ENCODE assay signal across 13 mouse cellular contexts in genomic region chr6:128992337-128992736, GRCm38 (mm10). TPM values are rescaled to one million over a fixed set of nuclear protein-coding genes. Genes with fewer than 3 reads are reported as not detected.
DNase-seq lines count a peak whose midpoint lies in the region; ATAC-seq and TF ChIP-seq lines count a peak whose summit lies in the region.
"Had no signal": no experiment of that assay in that cellular context is flagged by ENCODE, and none has a peak within 500 bp of the region (broad histone marks: within the 10 kb centered on the region; RNA-seq: fewer than 3 reads in every experiment).

No protein-coding gene starts in this region.

- 3% methylated on average over 2 of the region's 2 CpGs for WGBS in forebrain, embryonic 11.5 days
- 2% methylated on average over 2 of the region's 2 CpGs for WGBS in forebrain, embryonic 16.5 days
- WGBS in thymus, adult 2 months: 74% methylated on average over 2 of the region's 2 CpGs

- H3K9me3 ChIP-seq in forebrain, embryonic 11.5 days (ENCODE audit: control insufficient read depth, low read length): no peaks in the 10 kb centered on the region
- no peaks in the 10 kb centered on the region for H3K9me3 ChIP-seq in forebrain, embryonic 16.5 days (ENCODE audit: control insufficient read depth, low read length)

- no peaks in the 10 kb centered on the region for H3K36me3 ChIP-seq in forebrain, embryonic 11.5 days (ENCODE audit: control insufficient read depth, insufficient read depth, low read length)
- no peaks in the 10 kb centered on the region for H3K36me3 ChIP-seq in forebrain, embryonic 16.5 days (ENCODE audit: control insufficient read depth, insufficient read depth)
- no peaks in the 10 kb centered on the region for H3K36me3 ChIP-seq in thymus, adult 2 months (ENCODE audit: control insufficient read depth, insufficient read depth, low read length)

- H3K4me1 ChIP-seq in forebrain, embryonic 11.5 days (replicated peaks; ENCODE audit: control insufficient read depth, insufficient read depth, low read length): no peaks in the 10 kb centered on the region; the same call in 1 of the 2 replicates
- peaks cover 6% of the 10 kb centered on the region for H3K4me1 ChIP-seq in forebrain, embryonic 16.5 days (replicated peaks; ENCODE audit: control insufficient read depth, insufficient read depth, low read length)
- H3K4me1 ChIP-seq in thymus, adult 2 months (replicated peaks; ENCODE audit: control insufficient read depth, insufficient read depth, low read length): peaks cover 5% of the 10 kb centered on the region; the same call in 1 of the 2 replicates

- H3K9ac ChIP-seq in forebrain, embryonic 11.5 days (ENCODE audit: low read length): no peak overlapping the region
- no peak overlapping the region for H3K9ac ChIP-seq in forebrain, embryonic 16.5 days (replicated peaks; ENCODE audit: low read depth, low read length)

- peak; percentile 63 for ATAC-seq in forebrain, embryonic 11.5 days (replicated peaks; ENCODE audit: low FRiP score)
- ATAC-seq in forebrain, embryonic 16.5 days: no peak
- 0 out of 2 replicates have a peak, but pooled peaks have one; percentile 4 for ATAC-seq in megakaryocyte, adult 5-6 weeks (ENCODE audit: poor library complexity, severe bottlenecking)
- ATAC-seq: Patski had no signal

- H3K27me3 ChIP-seq in forebrain, embryonic 11.5 days (ENCODE audit: control insufficient read depth, insufficient read depth, low read length): peaks cover 3% of the 10 kb centered on the region; the same call in 1 of the 2 replicates
- peaks cover 5% of the 10 kb centered on the region; the same call in 1 of the 2 replicates for H3K27me3 ChIP-seq in forebrain, embryonic 16.5 days (replicated peaks; ENCODE audit: control insufficient read depth, insufficient read depth, low read length)
- no peaks in the 10 kb centered on the region for H3K27me3 ChIP-seq in thymus, adult 2 months (ENCODE audit: control insufficient read depth, insufficient read depth, low read length)
- H3K27me3 ChIP-seq: Patski had no signal

- no peak for DNase-seq in forebrain, embryonic 11.5 days (ENCODE audit: low spot score)
- no peak for DNase-seq in thymus, adult 2 months
- DNase-seq in thymus, postnatal 14 days: no peak
- no peak for DNase-seq in ovary, postnatal 10 days (ENCODE audit: low spot score)
- no peak for DNase-seq in right cerebral cortex, postnatal 25 days
- no peak for DNase-seq in gastrocnemius, postnatal 10 days
- DNase-seq: heart, adult 2 months; kidney, adult 9 months had no signal

- peak overlapping the region; percentile 11; the same call in 1 of the 2 replicates for H3K4me2 ChIP-seq in forebrain, embryonic 11.5 days (ENCODE audit: low read depth, low read length, severe bottlenecking)
- H3K4me2 ChIP-seq in forebrain, embryonic 16.5 days (ENCODE audit: low read length): no peak overlapping the region

- no peak for TF ChIP-seq CTCF in thymus, adult 2 months (IDR thresholded peaks at IDR 0.05; ENCODE audit: borderline replicate concordance, control insufficient read depth, extremely low read depth, insufficient read depth, low read length, poor library complexity)

- no peak overlapping the region for H3K27ac ChIP-seq in forebrain, embryonic 11.5 days (ENCODE audit: low read depth, low read length)
- no peak overlapping the region for H3K27ac ChIP-seq in forebrain, embryonic 16.5 days (ENCODE audit: low read length)
- H3K27ac ChIP-seq in thymus, adult 2 months (ENCODE audit: control insufficient read depth, insufficient read depth, low read length): peak overlapping the region; percentile 66; the same call in 1 of the 2 replicates

- no peak for TF ChIP-seq POLR2A in thymus, adult 2 months (IDR thresholded peaks at IDR 0.05; ENCODE audit: control insufficient read depth, extremely low read depth, insufficient read depth, low read length, poor library complexity)

- H3K4me3 ChIP-seq in forebrain, embryonic 11.5 days (ENCODE audit: low read depth, low read length): no peak overlapping the region
- no peak overlapping the region for H3K4me3 ChIP-seq in forebrain, embryonic 16.5 days (replicated peaks; ENCODE audit: low read length)
- no peak overlapping the region for H3K4me3 ChIP-seq in thymus, adult 2 months (ENCODE audit: control insufficient read depth, insufficient read depth, low read length)
- H3K4me3 ChIP-seq: heart, adult 2 months had no signal

RNA-seq across cellular contexts. Expression of gene Klrb1f, which starts 53.4 kb away (rescaled TPM):
- polyA plus RNA-seq in forebrain, embryonic 11.5 days (2014; fragmentation: Nextera tagmentation; extraction: Ambion mirVana): 0.23 TPM in 1 of 2 replicates, not detected in the other
- 0.26 and 0.29 TPM in 2 replicates for polyA plus RNA-seq in forebrain, embryonic 16.5 days (2015; fragmentation: Nextera tagmentation; extraction: Ambion mirVana)
- 0.64 and 1.0 TPM in 2 replicates for polyA plus RNA-seq in thymus, adult 2 months (2012; rRNA removed)
- total RNA-seq in megakaryocyte, adult 5-6 weeks (2015): 104 and 108 TPM in 2 replicates
- 132 and 137 TPM in 2 replicates for total RNA-seq in megakaryocyte, adult 5-6 weeks (2017)
- not detected for total RNA-seq in gastrocnemius, postnatal 10 days (2021)
- total RNA-seq: heart, adult 2 months; left cerebral cortex, postnatal 36 days had no signal
- polyA plus RNA-seq: cortical plate, adult 2 months; Patski had no signal

RNA-seq across cellular contexts. Expression of gene Clec2g, which starts 58.2 kb away (rescaled TPM):
- not detected in 2 replicates for polyA plus RNA-seq in forebrain, embryonic 11.5 days (2014; fragmentation: Nextera tagmentation; extraction: Ambion mirVana)
- not detected in 2 replicates for polyA plus RNA-seq in forebrain, embryonic 16.5 days (2015; fragmentation: Nextera tagmentation; extraction: Ambion mirVana)
- polyA plus RNA-seq in thymus, adult 2 months (2012; rRNA removed): 0.13 and 0.35 TPM in 2 replicates
- 0.48 TPM in 1 of 2 replicates, not detected in the other for total RNA-seq in megakaryocyte, adult 5-6 weeks (2015)
- 1.5 TPM in 1 of 2 replicates, not detected in the other for total RNA-seq in megakaryocyte, adult 5-6 weeks (2017)
- 1 to 10 TPM; 2.2 to 3.1 TPM for total RNA-seq in gastrocnemius, postnatal 10 days (2021)
- polyA plus RNA-seq: cortical plate, adult 2 months; heart, adult 2 months had no signal
